Comparison of ENCODE assay signal across 28 mouse cellular contexts in genomic region chr7:92275353-92275752, GRCm38 (mm10).
DNase-seq lines count a peak whose midpoint lies in the region; ATAC-seq and TF ChIP-seq lines count a peak whose summit lies in the region.
"Had no signal": no experiment of that assay in that cellular context is flagged by ENCODE, and none has a peak within 500 bp of the region (broad histone marks: within the 10 kb centered on the region; RNA-seq: fewer than 3 reads in every experiment).

No protein-coding gene starts in this region.

- TF ChIP-seq CTCF in left cerebral cortex, adult 2 months (IDR thresholded peaks at IDR 0.05), result no peak
- TF ChIP-seq CTCF in Patski (IDR thresholded peaks at IDR 0.05), result no peak

- H3K36me3 ChIP-seq in kidney, embryonic 16.5 days (ENCODE audit: insufficient read depth, low read length), result no peaks in the 10 kb centered on the region
- H3K36me3 ChIP-seq: embryonic facial prominence, embryonic 13.5 days; forebrain, embryonic 10.5 days; forebrain, embryonic 15.5 days; heart, embryonic 12.5 days; limb, embryonic 10.5 days; limb, embryonic 15.5 days; midbrain, embryonic 10.5 days; neural tube, embryonic 12.5 days had no signal

- intact Hi-C loops in left cerebral cortex, adult 2 months (cut with DNase I), result no loop called here
- intact Hi-C loops in left cerebral cortex, postnatal 36 days (cut with DNase I), result no loop called here

- H3K9ac ChIP-seq in kidney, embryonic 16.5 days (replicated peaks; ENCODE audit: low read length), result no peak overlapping the region
- H3K9ac ChIP-seq: embryonic facial prominence, embryonic 13.5 days; forebrain, embryonic 15.5 days; heart, embryonic 12.5 days; limb, embryonic 15.5 days; liver, embryonic 14.5 days; neural tube, embryonic 12.5 days had no signal

- no peaks in the 10 kb centered on the region for H3K9me3 ChIP-seq in kidney, embryonic 16.5 days (ENCODE audit: low read length)
- H3K9me3 ChIP-seq: embryonic facial prominence, embryonic 13.5 days; forebrain, embryonic 10.5 days; forebrain, embryonic 15.5 days; heart, embryonic 12.5 days; limb, embryonic 10.5 days; limb, embryonic 15.5 days; midbrain, embryonic 10.5 days; neural tube, embryonic 12.5 days had no signal

- in situ Hi-C loops in Patski (cut with MboI; ENCODE audit: low pct_unique_long_range_greater_than_20kb), result no loop called here

- CTCF ChIA-PET in Patski (lab: Charles Lee), result interaction anchor here (0.9 to 1.4 kb wide), 2 partner anchors 8 to 15 kb away, joined by 3 to 4 read pairs; no protein-coding TSS in a partner anchor

- H3K4me2 ChIP-seq in kidney, embryonic 16.5 days (replicated peaks; ENCODE audit: low read depth, low read length), result no peak overlapping the region
- H3K4me2 ChIP-seq: embryonic facial prominence, embryonic 13.5 days; forebrain, embryonic 15.5 days; heart, embryonic 12.5 days; limb, embryonic 15.5 days; neural tube, embryonic 12.5 days had no signal

- ATAC-seq in Patski, result peak; percentile 98
- peak; percentile 70 for ATAC-seq in kidney, embryonic 16.5 days (ENCODE audit: low FRiP score, low TSS enrichment)
- ATAC-seq: forebrain, embryonic 15.5 days; hindbrain, embryonic 16.5 days had no signal

- H3K4me3 ChIP-seq in left cerebral cortex, adult 2 months, result no peak overlapping the region
- no peak overlapping the region for H3K4me3 ChIP-seq in kidney, embryonic 16.5 days (ENCODE audit: low read length)
- H3K4me3 ChIP-seq: embryonic facial prominence, embryonic 13.5 days; forebrain, embryonic 10.5 days; forebrain, embryonic 15.5 days; heart, adult 2 months; heart, embryonic 12.5 days; limb, embryonic 10.5 days; limb, embryonic 15.5 days; midbrain, embryonic 10.5 days; myocyte; neural tube, embryonic 12.5 days had no signal

- DNase-seq in left cerebral cortex, adult 2 months (ENCODE audit: extremely low spot score in 1 of 2, low spot score in 2 of 2), result no peak
- DNase-seq in left cerebral cortex, postnatal 36 days (ENCODE audit: low spot score in 2 of 2), result no peak
- peak; percentile 74 for DNase-seq in Muller cell, postnatal 12 days (ENCODE audit: inconsistent ontology term)
- peak; percentile 34 for DNase-seq in Patski (ENCODE audit: low read depth, low spot score)
- no peak for DNase-seq in cerebellum, postnatal 4 days (ENCODE audit: low spot score in 2 of 2)
- no peak for DNase-seq in adrenal gland, adult (ENCODE audit: inconsistent age in 2 of 2, low spot score in 1 of 2)
- DNase-seq: adrenal gland, postnatal 14 days; B cell, adult 2 months; cerebellum, adult 11-12 months; cerebellum, adult 9-11 months; heart, adult 2 months; layer of hippocampus, postnatal 36 days; lung, adult 2 months; lung, postnatal 14 days; thymus, adult 2 months; thymus, postnatal 4 days had no signal

- 81% methylated on average over 4 of the region's 4 CpGs for WGBS in kidney, embryonic 16.5 days

- no peaks in the 10 kb centered on the region for H3K4me1 ChIP-seq in kidney, embryonic 16.5 days (ENCODE audit: insufficient read depth, low read length)
- H3K4me1 ChIP-seq: neural tube, embryonic 12.5 days had no signal

- POLR2A ChIA-PET in Patski (lab: Charles Lee), result interaction anchor here (0.7 kb wide), 1 partner anchor 14 kb away, joined by 3 read pairs; no protein-coding TSS in a partner anchor

- peak overlapping the region; percentile 21; the same call in 1 of the 2 replicates for H3K27ac ChIP-seq in left cerebral cortex, adult 2 months
- H3K27ac ChIP-seq in kidney, embryonic 16.5 days (ENCODE audit: low read length), result no peak overlapping the region
- H3K27ac ChIP-seq: embryonic facial prominence, embryonic 13.5 days; forebrain, embryonic 10.5 days; forebrain, embryonic 15.5 days; heart, adult 2 months; limb, embryonic 10.5 days; limb, embryonic 15.5 days; liver, embryonic 14.5 days; midbrain, embryonic 10.5 days; neural tube, embryonic 12.5 days had no signal

- H3K27me3 ChIP-seq in Patski, result no peaks in the 10 kb centered on the region
- no peaks in the 10 kb centered on the region for H3K27me3 ChIP-seq in kidney, embryonic 16.5 days (ENCODE audit: insufficient read depth, low read length)
- H3K27me3 ChIP-seq: embryonic facial prominence, embryonic 13.5 days; forebrain, embryonic 15.5 days; heart, embryonic 12.5 days; limb, embryonic 15.5 days; neural tube, embryonic 12.5 days had no signal

Comparison
In these comparisons a context has a peak if more than half of its experiments do, and no peak if none do; other contexts are left out.
1. DNase-seq: peak in Muller cell, postnatal 12 days (single experiment) and Patski (single experiment); none in left cerebral cortex, adult 2 months (0 of 2), left cerebral cortex, postnatal 36 days (0 of 2), cerebellum, postnatal 4 days (0 of 2) and adrenal gland, adult (0 of 2).